Mouse (Mus musculus): ENCODE measurements around the gene Sox5. TPM values are rescaled to one million over a fixed set of nuclear protein-coding genes. Genes with fewer than 3 reads are reported as not detected.

Gene Sox5
- polyA plus RNA-seq, 1 experiment from 2014 or later: 34.3 TPM

DNA sequence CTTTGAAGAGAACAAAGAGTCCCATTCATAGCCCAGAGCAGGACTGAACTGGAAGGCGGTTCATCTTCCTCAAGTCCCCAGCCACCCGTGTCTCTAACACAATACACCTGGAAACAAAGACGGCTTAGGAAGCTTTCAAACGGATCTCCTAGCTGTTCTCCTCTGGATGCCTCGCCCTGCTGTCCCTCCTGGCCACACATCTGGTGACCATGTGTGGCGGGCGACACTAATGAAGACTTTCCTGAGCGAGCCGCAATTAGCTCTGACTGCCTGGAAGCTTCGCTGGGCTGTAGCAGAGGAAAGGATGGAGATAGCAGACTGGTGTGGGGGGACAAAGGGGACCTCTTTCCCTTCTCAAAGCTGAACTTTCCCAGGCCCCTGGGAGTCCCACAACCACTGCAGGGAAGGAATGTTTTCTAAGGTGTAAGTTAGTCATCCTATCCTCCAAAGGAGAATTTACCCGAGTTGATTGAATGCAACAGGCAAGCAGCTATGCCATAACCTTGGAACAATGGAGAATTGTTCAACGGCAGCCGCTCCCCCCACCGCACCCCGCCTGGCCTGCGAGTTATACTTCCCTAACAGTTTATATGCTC lies 517.4 kb downstream of the Sox5 start:
- H3K9me3 ChIP-seq (ENCODE audit: control insufficient read depth, low read length): no peaks in the 10 kb centered on the region
- no peak overlapping the region for H3K9ac ChIP-seq (ENCODE audit: low read length)
- peaks cover 9% of the 10 kb centered on the region; the same call in 1 of the 2 replicates for H3K4me1 ChIP-seq (ENCODE audit: control insufficient read depth, insufficient read depth, low read length)
- H3K27ac ChIP-seq (ENCODE audit: low read depth, low read length): peak overlapping the region; percentile 56; the same call in 1 of the 2 replicates
- H3K36me3 ChIP-seq (ENCODE audit: control insufficient read depth, insufficient read depth, low read length): no peaks in the 10 kb centered on the region
- peak overlapping the region; percentile 8; the same call in 1 of the 2 replicates for H3K4me2 ChIP-seq (ENCODE audit: low read depth)
- WGBS: 29% methylated on average over 16 of the region's 16 CpGs
- DNase-seq (ENCODE audit: low spot score) (peak; percentile 60), ATAC-seq (ENCODE audit: insufficient read depth, low FRiP score, low TSS enrichment) (no peak)
- no peak overlapping the region for H3K4me3 ChIP-seq (ENCODE audit: low read depth, low read length)
- no peaks in the 10 kb centered on the region for H3K27me3 ChIP-seq (ENCODE audit: control insufficient read depth, insufficient read depth, low read length)

- Histone ChIP-seq H3K4me1 (ENCODE audit: control insufficient read depth, insufficient read depth, low read length) (peaks cover 7% of the 10 kb centered on the region; the same call in 1 of the 2 replicates), H3K9me3 (ENCODE audit: control insufficient read depth, low read length) (no peaks in the 10 kb centered on the region), H3K9ac (ENCODE audit: low read length) (no peak overlapping the region), H3K4me2 (ENCODE audit: low read depth) (no peak overlapping the region), H3K27me3 (ENCODE audit: control insufficient read depth, insufficient read depth, low read length) (no peaks in the 10 kb centered on the region), H3K36me3 (ENCODE audit: control insufficient read depth, insufficient read depth, low read length) (no peaks in the 10 kb centered on the region), H3K4me3 (ENCODE audit: low read depth, low read length) (no peak overlapping the region), H3K27ac (ENCODE audit: low read depth, low read length) (no peak overlapping the region)
- DNase-seq (ENCODE audit: low spot score) (no peak), ATAC-seq (ENCODE audit: insufficient read depth, low FRiP score, low TSS enrichment) (no peak)
- WGBS: 85% methylated on average over 8 of the region's 8 CpGs
Measured at GRCm38 (mm10) chr6:144256500-144256899, 525.3 kb downstream of the Sox5 start.

DNA sequence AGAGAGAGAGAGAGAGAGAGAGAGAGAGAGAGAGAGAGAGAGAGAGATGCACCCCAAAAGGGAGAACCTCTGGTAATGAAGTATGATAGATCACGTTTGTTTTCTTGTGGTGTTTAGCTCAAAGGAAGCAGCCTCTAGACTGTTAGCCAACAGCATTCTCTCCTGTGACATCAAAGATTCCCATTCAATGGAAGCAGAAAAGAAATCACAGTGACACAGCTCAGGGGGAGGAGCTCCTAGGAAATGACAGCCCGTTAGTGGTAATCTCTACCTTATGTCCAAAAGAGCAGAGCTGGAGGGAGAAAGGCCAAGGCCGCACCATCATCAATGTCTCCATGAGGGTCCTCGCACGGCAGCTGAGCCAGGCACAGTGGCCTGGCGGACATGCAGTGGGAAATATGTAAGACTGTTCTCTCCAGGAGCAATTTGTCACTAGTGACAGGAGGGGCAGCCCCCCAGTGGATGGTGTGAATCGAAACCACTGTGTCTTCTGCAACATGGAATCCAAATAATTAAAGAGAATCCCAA lies 529.5 kb downstream of the Sox5 start:
- no peaks in the 10 kb centered on the region for H3K27me3 ChIP-seq (ENCODE audit: control insufficient read depth, insufficient read depth, low read length)
- peaks cover 10% of the 10 kb centered on the region; the same call in 1 of the 2 replicates for H3K4me1 ChIP-seq (ENCODE audit: control insufficient read depth, insufficient read depth, low read length)
- no peak overlapping the region for H3K9ac ChIP-seq (ENCODE audit: low read length)
- DNase-seq (ENCODE audit: low spot score) (peak; percentile 32), ATAC-seq (ENCODE audit: insufficient read depth, low FRiP score, low TSS enrichment) (0 out of 2 replicates have a peak, but pooled peaks have one; percentile 8)
- H3K27ac ChIP-seq (ENCODE audit: low read depth, low read length): 0 out of 2 replicates have a peak overlapping the region, but pooled peaks have one; percentile 35
- no peaks in the 10 kb centered on the region for H3K36me3 ChIP-seq (ENCODE audit: control insufficient read depth, insufficient read depth, low read length)
- WGBS: 28% methylated on average over 7 of the region's 7 CpGs
- no peak overlapping the region for H3K4me2 ChIP-seq (ENCODE audit: low read depth)
- no peak overlapping the region for H3K4me3 ChIP-seq (ENCODE audit: low read depth, low read length)
- H3K9me3 ChIP-seq (ENCODE audit: control insufficient read depth, low read length): no peaks in the 10 kb centered on the region

- no peak overlapping the region for H3K9ac ChIP-seq (ENCODE audit: low read length)
- H3K36me3 ChIP-seq (ENCODE audit: control insufficient read depth, insufficient read depth, low read length): no peaks in the 10 kb centered on the region
- H3K4me1 ChIP-seq (ENCODE audit: control insufficient read depth, insufficient read depth, low read length): peaks cover 10% of the 10 kb centered on the region; the same call in 1 of the 2 replicates
- DNase-seq (ENCODE audit: low spot score) (peak; percentile 58), ATAC-seq (ENCODE audit: insufficient read depth, low FRiP score, low TSS enrichment) (peak; percentile 73)
- no peak overlapping the region for H3K4me3 ChIP-seq (ENCODE audit: low read depth, low read length)
- no peaks in the 10 kb centered on the region for H3K27me3 ChIP-seq (ENCODE audit: control insufficient read depth, insufficient read depth, low read length)
- 22% methylated on average over 18 of the region's 18 CpGs for WGBS
- H3K9me3 ChIP-seq (ENCODE audit: control insufficient read depth, low read length): no peaks in the 10 kb centered on the region
- 0 out of 2 replicates have a peak overlapping the region, but pooled peaks have one; percentile 35 for H3K27ac ChIP-seq (ENCODE audit: low read depth, low read length)
- no peak overlapping the region for H3K4me2 ChIP-seq (ENCODE audit: low read depth)
Measured at GRCm38 (mm10) chr6:144251222-144252170, 530.3 kb downstream of the Sox5 start.

DNA sequence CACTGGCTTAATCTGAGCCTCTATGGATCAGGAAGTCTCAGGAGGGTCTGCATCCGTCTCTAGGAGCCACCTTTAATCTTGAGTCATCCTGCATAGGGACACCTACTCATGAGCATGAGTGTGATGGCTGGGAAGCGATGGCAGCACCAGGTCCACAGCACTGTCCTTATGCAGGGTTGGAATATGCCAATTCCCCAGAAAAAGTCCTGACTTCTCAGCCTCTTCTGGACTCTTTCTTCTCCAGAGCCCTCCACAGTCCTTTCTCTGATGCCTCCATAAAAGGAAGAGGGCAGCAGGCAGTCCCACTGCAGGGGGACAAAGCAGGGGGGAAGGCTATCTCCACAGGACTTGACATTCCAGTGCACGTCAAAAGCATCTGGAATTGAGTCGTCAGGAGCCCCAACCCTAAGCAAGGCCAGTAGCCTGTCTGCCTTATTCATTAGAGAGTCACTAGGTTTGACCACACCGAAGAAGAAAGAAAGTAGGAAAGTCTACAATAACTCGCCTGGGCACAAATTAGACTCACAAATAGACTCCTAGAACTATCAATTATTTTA lies 531.1 kb downstream of the Sox5 start:
- H3K4me3 ChIP-seq (ENCODE audit: low read depth, low read length): no peak overlapping the region
- no peak overlapping the region for H3K9ac ChIP-seq (ENCODE audit: low read length)
- ATAC-seq (ENCODE audit: insufficient read depth, low FRiP score, low TSS enrichment) (peak; percentile 43; the same call in 1 of the 2 replicates), DNase-seq (ENCODE audit: low spot score) (peak; percentile 28)
- 0 out of 2 replicates have a peak overlapping the region, but pooled peaks have one; percentile 23 for H3K27ac ChIP-seq (ENCODE audit: low read depth, low read length)
- no peak overlapping the region for H3K4me2 ChIP-seq (ENCODE audit: low read depth)
- peaks cover 10% of the 10 kb centered on the region; the same call in 1 of the 2 replicates for H3K4me1 ChIP-seq (ENCODE audit: control insufficient read depth, insufficient read depth, low read length)
- no peaks in the 10 kb centered on the region for H3K9me3 ChIP-seq (ENCODE audit: control insufficient read depth, low read length)
- no peaks in the 10 kb centered on the region for H3K27me3 ChIP-seq (ENCODE audit: control insufficient read depth, insufficient read depth, low read length)
- 24% methylated on average over 6 of the region's 6 CpGs for whole genome bisulfite sequencing
- H3K36me3 ChIP-seq (ENCODE audit: control insufficient read depth, insufficient read depth, low read length): no peaks in the 10 kb centered on the region

- no peaks in the 10 kb centered on the region for H3K4me1 ChIP-seq (ENCODE audit: control insufficient read depth, insufficient read depth, low read length)
- no peak overlapping the region for H3K27ac ChIP-seq (ENCODE audit: low read depth, low read length)
- ATAC-seq (ENCODE audit: insufficient read depth, low FRiP score, low TSS enrichment) (no peak), DNase-seq (ENCODE audit: low spot score) (no peak)
- no peak overlapping the region for H3K4me2 ChIP-seq (ENCODE audit: low read depth)
- 61% methylated on average over 11 of the region's 11 CpGs for WGBS
- no peaks in the 10 kb centered on the region for H3K9me3 ChIP-seq (ENCODE audit: control insufficient read depth, low read length)
- no peak overlapping the region for H3K9ac ChIP-seq (ENCODE audit: low read length)
- no peaks in the 10 kb centered on the region for H3K36me3 ChIP-seq (ENCODE audit: control insufficient read depth, insufficient read depth, low read length)
- H3K27me3 ChIP-seq (ENCODE audit: control insufficient read depth, insufficient read depth, low read length): no peaks in the 10 kb centered on the region
- no peak overlapping the region for H3K4me3 ChIP-seq (ENCODE audit: low read depth, low read length)
Measured at GRCm38 (mm10) chr6:144236581-144236980, 545.2 kb downstream of the Sox5 start.

- Histone ChIP-seq H3K27me3 (ENCODE audit: control insufficient read depth, insufficient read depth, low read length) (no peaks in the 10 kb centered on the region), H3K9ac (ENCODE audit: low read length) (no peak overlapping the region), H3K4me1 (ENCODE audit: control insufficient read depth, insufficient read depth, low read length) (peaks cover 4% of the 10 kb centered on the region; the same call in 1 of the 2 replicates), H3K4me3 (ENCODE audit: low read depth, low read length) (no peak overlapping the region), H3K27ac (ENCODE audit: low read depth, low read length) (no peak overlapping the region), H3K36me3 (ENCODE audit: control insufficient read depth, insufficient read depth, low read length) (no peaks in the 10 kb centered on the region), H3K9me3 (ENCODE audit: control insufficient read depth, low read length) (no peaks in the 10 kb centered on the region), H3K4me2 (ENCODE audit: low read depth) (no peak overlapping the region)
- 45% methylated on average over 8 of the region's 8 CpGs for WGBS
- peak; percentile 25 for DNase-seq (ENCODE audit: low spot score)
- ATAC-seq (ENCODE audit: insufficient read depth, low FRiP score, low TSS enrichment): no peak
Measured at GRCm38 (mm10) chr6:144203970-144204369, 577.8 kb downstream of the Sox5 start.

DNA sequence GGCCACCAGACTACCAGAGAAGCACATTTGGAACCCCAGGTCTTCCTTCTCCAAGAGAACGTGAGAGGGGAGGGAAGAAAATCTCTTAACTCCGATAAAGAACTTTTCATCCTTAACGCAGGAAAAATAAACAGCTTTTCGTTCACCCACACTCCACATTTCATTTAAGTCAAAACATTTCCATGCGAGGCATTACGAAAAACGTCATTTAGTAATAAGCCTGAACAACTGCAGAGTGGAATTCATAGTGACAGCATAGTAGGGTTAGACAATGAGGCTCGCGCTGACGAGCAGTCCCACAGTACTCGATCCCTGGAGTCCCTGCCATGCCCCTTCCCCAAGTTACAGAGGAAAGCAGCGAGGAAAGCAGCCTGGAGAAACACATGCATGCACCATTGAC lies 578.8 kb downstream of the Sox5 start:
- H3K27ac ChIP-seq (ENCODE audit: low read depth, low read length): no peak overlapping the region
- no peak overlapping the region for H3K4me3 ChIP-seq (ENCODE audit: low read depth, low read length)
- H3K27me3 ChIP-seq (ENCODE audit: control insufficient read depth, insufficient read depth, low read length): no peaks in the 10 kb centered on the region
- no peaks in the 10 kb centered on the region for H3K36me3 ChIP-seq (ENCODE audit: control insufficient read depth, insufficient read depth, low read length)
- H3K4me1 ChIP-seq (ENCODE audit: control insufficient read depth, insufficient read depth, low read length): peaks cover 4% of the 10 kb centered on the region; the same call in 1 of the 2 replicates
- H3K9ac ChIP-seq (ENCODE audit: low read length): no peak overlapping the region
- ATAC-seq (ENCODE audit: insufficient read depth, low FRiP score, low TSS enrichment): no peak
- no peak overlapping the region for H3K4me2 ChIP-seq (ENCODE audit: low read depth)
- WGBS: 70% methylated on average over 12 of the region's 12 CpGs
- no peaks in the 10 kb centered on the region for H3K9me3 ChIP-seq (ENCODE audit: control insufficient read depth, low read length)
- no peak for DNase-seq (ENCODE audit: low spot score)
